In genomic region chr3:146117258-146117996, GRCm38 (mm10) we compare ENCODE assay signal across 10 mouse cellular contexts. TPM values are rescaled to one million over a fixed set of nuclear protein-coding genes. Genes with fewer than 3 reads are reported as not detected.
DNase-seq lines count a peak whose midpoint lies in the region; ATAC-seq lines count a peak whose summit lies in the region.
"Had no signal": no experiment of that assay in that cellular context is flagged by ENCODE, and none has a peak within 500 bp of the region (broad histone marks: within the 10 kb centered on the region; RNA-seq: fewer than 3 reads in every experiment).

Mcoln3 (plus strand) TSS chr3:146117450.

- no peaks in the 10 kb centered on the region for H3K9me3 ChIP-seq in heart, embryonic 15.5 days (replicated peaks)
- H3K9me3 ChIP-seq in embryonic facial prominence, embryonic 11.5 days (replicated peaks; ENCODE audit: control insufficient read depth, low read length): no peaks in the 10 kb centered on the region
- no peaks in the 10 kb centered on the region for H3K9me3 ChIP-seq in midbrain, embryonic 13.5 days

- 14% methylated on average over 35 of the region's 35 CpGs for WGBS in heart, embryonic 15.5 days
- 7% methylated on average over 35 of the region's 35 CpGs for WGBS in embryonic facial prominence, embryonic 11.5 days
- 12% methylated on average over 35 of the region's 35 CpGs for WGBS in midbrain, embryonic 13.5 days

- peaks cover 22% of the 10 kb centered on the region for H3K27me3 ChIP-seq in heart, embryonic 15.5 days
- peaks cover 9% of the 10 kb centered on the region; the same call in 1 of the 2 replicates for H3K27me3 ChIP-seq in embryonic facial prominence, embryonic 11.5 days (ENCODE audit: control insufficient read depth, insufficient read depth, low read length)
- H3K27me3 ChIP-seq in midbrain, embryonic 13.5 days: peaks cover 28% of the 10 kb centered on the region

- H3K27ac ChIP-seq in heart, embryonic 15.5 days: no peak within 1 kb of the TSS
- no peak within 1 kb of the TSS for H3K27ac ChIP-seq in embryonic facial prominence, embryonic 11.5 days (replicated peaks; ENCODE audit: low read depth, low read length)
- H3K27ac ChIP-seq in midbrain, embryonic 13.5 days: no peak within 1 kb of the TSS

- peaks cover 16% of the 10 kb centered on the region for H3K4me1 ChIP-seq in heart, embryonic 15.5 days (replicated peaks)
- peaks cover 5% of the 10 kb centered on the region; the same call in 1 of the 2 replicates for H3K4me1 ChIP-seq in embryonic facial prominence, embryonic 11.5 days (ENCODE audit: control insufficient read depth, insufficient read depth, low read length)
- peaks cover 16% of the 10 kb centered on the region for H3K4me1 ChIP-seq in midbrain, embryonic 13.5 days (replicated peaks)

- H3K36me3 ChIP-seq in heart, embryonic 15.5 days: no peaks in the 10 kb centered on the region
- H3K36me3 ChIP-seq in embryonic facial prominence, embryonic 11.5 days (replicated peaks; ENCODE audit: control insufficient read depth, insufficient read depth, low read depth, low read length): no peaks in the 10 kb centered on the region
- H3K36me3 ChIP-seq in midbrain, embryonic 13.5 days: no peaks in the 10 kb centered on the region

- peak within 1 kb of the TSS; percentile 37 for H3K4me3 ChIP-seq in heart, embryonic 15.5 days
- peak within 1 kb of the TSS; percentile 28 for H3K4me3 ChIP-seq in embryonic facial prominence, embryonic 11.5 days (ENCODE audit: low read depth, low read length)
- no peak within 1 kb of the TSS for H3K4me3 ChIP-seq in midbrain, embryonic 13.5 days (replicated peaks)

- DNase-seq in heart, adult 8-10 months (ENCODE audit: low spot score): no peak
- no peak for DNase-seq in embryonic facial prominence, embryonic 11.5 days (ENCODE audit: low spot score)
- peak; percentile 31 for DNase-seq in kidney, postnatal 10 days
- no peak for DNase-seq in urinary bladder, postnatal 36 days (ENCODE audit: low spot score in 2 of 2)
- DNase-seq in thymus, adult 18-20 months: no peak
- no peak for DNase-seq in adrenal gland, postnatal 10 days
- DNase-seq: adrenal gland, postnatal 25 days had no signal

- H3K4me2 ChIP-seq in heart, embryonic 15.5 days: peak within 1 kb of the TSS; percentile 60
- peak within 1 kb of the TSS; percentile 47 for H3K4me2 ChIP-seq in embryonic facial prominence, embryonic 11.5 days (ENCODE audit: low read depth, low read length)
- peak within 1 kb of the TSS; percentile 15; the same call in 1 of the 2 replicates for H3K4me2 ChIP-seq in midbrain, embryonic 13.5 days (replicated peaks)

- H3K9ac ChIP-seq in heart, embryonic 15.5 days: no peak within 1 kb of the TSS
- H3K9ac ChIP-seq in embryonic facial prominence, embryonic 11.5 days (replicated peaks; ENCODE audit: low read length): peak within 1 kb of the TSS; percentile 32
- no peak within 1 kb of the TSS for H3K9ac ChIP-seq in midbrain, embryonic 13.5 days (replicated peaks)

- no peak for ATAC-seq in heart, embryonic 15.5 days (replicated peaks; ENCODE audit: insufficient number of reproducible peaks, insufficient read depth, low FRiP score, low read depth)
- peak; percentile 44; the same call in 1 of the 2 replicates for ATAC-seq in embryonic facial prominence, embryonic 11.5 days (replicated peaks; ENCODE audit: insufficient number of reproducible peaks, low FRiP score, low TSS enrichment, low read depth)
- peak; percentile 32; the same call in 1 of the 2 replicates for ATAC-seq in midbrain, embryonic 13.5 days

RNA-seq across cellular contexts. Expression of gene Mcoln3, which starts in this region (rescaled TPM):
- polyA plus RNA-seq in heart, embryonic 15.5 days (2015; fragmentation: Nextera tagmentation; extraction: Ambion mirVana): 0.73 and 1.1 TPM in 2 replicates
- not detected for total RNA-seq in heart, adult 8-10 months (2022)
- 8.6 and 9.2 TPM in 2 replicates for polyA plus RNA-seq in embryonic facial prominence, embryonic 11.5 days (2014; fragmentation: Nextera tagmentation; extraction: Ambion mirVana)
- polyA plus RNA-seq in midbrain, embryonic 13.5 days (2015; fragmentation: Nextera tagmentation; extraction: Ambion mirVana): 0.95 and 0.96 TPM in 2 replicates
- total RNA-seq in adrenal gland, postnatal 10 days (2021): under 1 TPM; 0.55 to 0.90 TPM
- total RNA-seq: adrenal gland, postnatal 25 days; left cerebral cortex, postnatal 14 days had no signal

Comparison
In these comparisons a context has a peak if more than half of its experiments do, and no peak if none do; other contexts are left out.
1. Peak in ATAC-seq and H3K4me2 ChIP-seq in midbrain, embryonic 13.5 days; RNA of the gene not detected or under 1 TPM.